Mouse (Mus musculus) adipocyte (in vitro differentiated cells): ENCODE results near the gene Rims4.
A peak's percentile ranks its signal among the peaks of the same experiment; 100 is the strongest.

Experiments used
- DNase-seq: peaks from one replicate; pipeline ENCODE4 v3.0.0-alpha.2; 2016; ENCODE audit warnings: low spot score

Rims4 gene

DNA sequence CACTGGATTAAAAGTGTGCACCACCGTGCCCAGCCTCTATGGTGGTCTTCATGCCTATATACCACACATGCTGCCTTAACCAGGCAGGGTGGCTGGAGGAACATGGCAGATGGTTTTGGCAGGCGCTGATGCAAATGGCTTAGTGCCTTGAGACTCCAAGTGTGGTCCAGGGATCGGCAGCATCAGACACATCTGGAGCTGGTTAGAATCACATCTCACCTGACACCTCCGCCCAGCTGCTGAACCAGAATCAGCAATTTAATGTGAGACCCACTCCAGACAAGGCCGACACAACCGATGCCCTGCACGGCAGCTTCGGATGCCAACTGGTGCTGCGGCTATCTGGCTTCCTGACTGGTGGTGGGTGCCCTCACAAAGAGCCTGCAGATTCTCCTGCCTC, 52.4 kb downstream of the Rims4 start:
- DNase-seq = no peak

DNA sequence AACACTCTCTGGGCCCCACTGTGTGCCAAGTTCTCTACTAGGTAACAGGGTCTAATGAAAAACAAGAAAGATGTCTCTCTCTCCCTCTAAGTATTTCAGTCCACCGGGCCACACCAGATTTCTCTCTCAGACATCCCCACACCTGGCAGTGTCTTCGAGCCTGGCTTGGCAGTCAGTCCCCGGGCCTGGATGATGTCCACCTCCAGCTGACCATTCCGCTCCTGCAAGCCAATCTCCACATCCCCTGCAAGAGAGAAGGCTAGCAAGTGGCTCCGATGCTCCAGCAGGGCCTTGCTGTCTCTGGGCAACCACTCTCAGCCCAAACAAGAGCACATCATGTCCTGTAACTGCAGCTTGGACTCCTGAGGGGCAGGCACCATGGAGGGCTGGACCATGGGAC, 53.2 kb downstream of the Rims4 start:
- DNase-seq = no peak

DNA sequence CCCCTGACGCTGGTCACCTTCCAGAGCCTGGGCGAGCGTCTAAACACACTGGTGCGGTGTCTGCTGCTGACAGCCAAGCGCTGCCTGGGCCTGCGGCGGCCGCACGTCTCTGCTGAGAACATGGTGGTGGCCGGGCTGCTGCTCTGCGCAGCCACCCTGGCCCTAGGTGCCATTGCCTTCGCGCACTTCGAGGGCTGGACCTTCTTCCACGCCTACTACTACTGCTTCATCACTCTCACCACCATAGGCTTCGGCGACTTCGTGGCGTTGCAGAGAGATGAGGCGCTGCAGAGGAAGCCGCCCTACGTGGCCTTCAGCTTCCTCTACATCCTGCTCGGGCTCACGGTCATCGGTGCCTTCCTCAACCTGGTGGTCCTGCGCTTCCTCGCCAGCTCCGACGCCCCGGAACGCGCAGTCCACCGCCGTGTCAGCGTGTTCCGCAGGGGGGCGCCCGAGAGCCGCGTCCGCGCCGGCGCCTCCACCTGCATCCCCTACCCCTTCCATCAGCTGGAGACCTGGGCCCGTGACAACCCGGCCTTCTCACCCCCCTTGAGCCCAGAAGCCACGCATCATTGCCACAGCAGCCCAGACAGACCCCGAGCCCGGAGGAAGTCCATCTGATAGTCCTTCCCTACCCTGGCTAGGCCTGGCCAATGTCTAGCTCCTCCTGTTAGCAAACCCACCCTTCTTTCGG, 60.1 kb downstream of the Rims4 start:
- no peak for DNase-seq

DNA sequence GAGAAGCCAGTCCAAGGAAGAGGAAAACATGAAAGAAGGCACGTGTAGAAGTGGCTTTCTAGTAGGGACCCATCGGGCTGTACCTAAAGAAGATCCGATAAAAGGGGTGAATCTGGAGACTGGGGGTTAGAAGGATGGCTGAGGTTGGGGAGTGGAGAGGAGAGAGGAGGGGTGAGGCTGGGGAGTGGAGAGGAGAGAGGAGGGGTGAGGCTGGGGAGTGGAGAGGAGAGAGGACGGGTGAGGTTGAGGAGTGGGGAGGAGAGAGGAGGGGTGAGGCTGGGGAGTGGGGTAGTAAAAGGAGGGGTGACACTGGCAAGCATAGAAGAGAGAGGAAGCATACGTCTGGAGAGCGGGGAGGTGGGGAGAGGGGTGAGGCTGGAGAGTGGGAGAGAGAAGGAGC, 61.2 kb downstream of the Rims4 start:
- no peak for DNase-seq

DNA sequence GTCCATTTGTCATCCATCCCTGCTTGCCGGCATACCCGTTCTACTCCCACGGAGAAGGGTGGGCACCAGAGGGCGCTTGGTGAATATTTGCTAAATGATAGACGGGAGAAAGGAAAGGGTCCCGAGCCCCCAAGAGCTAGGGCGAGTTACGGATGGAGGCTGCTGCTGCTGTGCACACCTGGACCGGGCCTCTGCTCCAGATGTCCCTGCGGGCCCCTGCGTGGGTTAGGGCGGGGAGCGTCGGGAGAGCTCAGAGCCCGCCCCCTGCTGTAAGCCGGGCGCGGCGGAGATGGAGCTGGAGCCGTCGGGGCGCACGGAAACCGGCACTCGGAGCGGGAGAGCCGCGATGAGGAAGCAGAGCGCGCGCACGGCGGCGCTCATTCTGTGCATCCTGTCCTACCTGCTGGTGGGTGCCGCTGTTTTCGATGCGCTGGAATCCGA, 65.0 kb downstream of the Rims4 start, which contains the start of gene Kcnk15:
TSS of gene Kcnk15 (plus strand) at position 191 of the 441 bp plus-strand sequence.
- DNase-seq = no peak

DNA sequence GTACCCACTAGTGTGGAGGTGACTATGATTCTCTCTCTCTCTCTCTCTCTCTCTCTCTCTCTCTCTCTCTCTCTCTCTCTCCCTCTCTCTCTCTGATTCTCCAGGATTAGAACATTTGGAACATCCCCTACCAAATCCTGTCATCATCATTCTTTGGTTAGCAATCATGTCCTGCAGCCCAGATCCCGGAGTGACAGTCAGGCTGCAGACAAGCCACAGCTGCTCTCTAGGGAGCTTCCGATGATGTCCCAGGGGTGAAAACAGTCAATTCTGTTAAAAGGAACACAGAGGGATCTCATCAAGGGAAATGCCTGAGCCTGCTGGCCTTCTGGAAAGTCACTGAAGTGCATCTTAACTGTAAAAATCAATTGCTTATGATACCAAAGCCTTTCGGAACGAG, 76.4 kb downstream of the Rims4 start:
- DNase-seq = no peak

DNA sequence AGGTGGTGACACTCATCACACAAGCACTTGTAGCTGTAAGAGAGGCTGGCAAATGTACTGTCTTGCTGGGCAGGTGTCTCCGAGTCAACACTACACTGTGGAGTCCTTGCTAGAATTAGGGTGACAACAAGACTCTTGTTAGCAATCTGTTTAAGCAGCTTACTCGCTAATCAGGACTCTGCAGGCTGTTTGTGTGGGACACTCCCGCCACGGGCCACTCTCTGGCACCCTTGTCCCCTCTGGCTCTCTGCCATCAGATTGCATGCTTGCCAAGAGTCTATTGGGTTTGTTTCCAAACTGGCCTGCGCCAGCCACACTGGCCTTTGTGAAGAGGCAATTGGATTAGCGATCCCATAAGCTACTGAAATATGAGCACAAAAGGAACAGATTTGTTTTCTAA, 79.0 kb downstream of the Rims4 start:
- DNase-seq = peak; percentile 95

DNA sequence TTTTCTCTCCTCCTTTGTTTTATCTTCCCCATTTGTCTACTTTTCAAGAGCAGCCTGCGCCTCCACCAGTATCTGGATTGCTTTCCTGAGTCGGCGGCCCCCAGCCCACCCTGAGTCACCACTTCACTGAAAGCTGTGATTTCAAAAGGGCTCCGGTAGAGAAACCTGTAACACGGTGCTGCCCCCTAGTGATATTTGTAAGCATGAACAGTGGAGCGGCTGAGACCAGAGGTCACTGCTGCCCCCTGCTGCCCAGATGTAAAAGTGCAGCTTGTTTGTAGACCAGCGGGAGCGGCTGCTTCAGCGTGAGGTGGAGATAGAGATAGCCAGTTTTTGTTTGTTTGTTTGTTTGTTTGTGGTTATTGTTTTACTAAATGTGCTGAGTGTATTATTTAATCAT, 80.4 kb downstream of the Rims4 start:
- peak; percentile 91 for DNase-seq

DNA sequence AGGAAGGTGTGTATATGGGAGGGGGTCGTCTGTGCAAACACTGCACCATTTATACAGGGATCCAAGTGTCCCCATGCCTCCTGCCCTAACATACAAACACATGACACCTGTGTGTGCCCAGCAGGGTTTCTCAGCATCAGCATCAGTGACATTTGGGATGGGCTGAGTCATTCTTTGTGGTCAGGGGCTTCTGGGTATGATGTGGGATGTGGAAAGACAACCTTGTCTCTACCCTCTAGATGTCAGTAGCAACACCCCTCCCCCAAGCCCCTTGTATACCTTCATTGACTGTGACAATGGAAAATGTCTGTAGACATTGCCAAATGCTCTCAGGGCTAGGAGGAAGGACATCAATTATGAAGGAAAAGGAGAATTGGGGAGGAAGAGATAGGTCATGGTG, 87.3 kb downstream of the Rims4 start:
- no peak for DNase-seq

DNA sequence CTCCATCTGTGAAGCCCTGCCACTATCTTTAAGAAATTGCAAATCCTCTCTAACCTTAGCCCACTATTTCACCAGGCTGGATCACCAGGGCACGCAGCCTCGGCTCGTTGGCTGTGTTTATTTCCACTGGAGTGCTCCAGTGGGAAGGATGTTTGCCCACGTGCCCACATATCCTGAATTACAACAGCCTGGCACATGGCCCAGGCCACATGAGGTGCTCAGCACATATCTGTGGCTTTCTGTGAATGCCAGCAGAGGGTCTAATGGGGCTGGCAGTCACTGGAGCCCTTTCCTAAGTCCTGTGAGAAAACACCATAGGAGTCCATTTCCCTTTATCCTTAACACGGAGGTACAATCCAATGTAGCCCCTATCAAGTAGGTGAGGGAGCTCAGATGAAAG, 92.0 kb downstream of the Rims4 start:
- peak; percentile 67 for DNase-seq

DNA sequence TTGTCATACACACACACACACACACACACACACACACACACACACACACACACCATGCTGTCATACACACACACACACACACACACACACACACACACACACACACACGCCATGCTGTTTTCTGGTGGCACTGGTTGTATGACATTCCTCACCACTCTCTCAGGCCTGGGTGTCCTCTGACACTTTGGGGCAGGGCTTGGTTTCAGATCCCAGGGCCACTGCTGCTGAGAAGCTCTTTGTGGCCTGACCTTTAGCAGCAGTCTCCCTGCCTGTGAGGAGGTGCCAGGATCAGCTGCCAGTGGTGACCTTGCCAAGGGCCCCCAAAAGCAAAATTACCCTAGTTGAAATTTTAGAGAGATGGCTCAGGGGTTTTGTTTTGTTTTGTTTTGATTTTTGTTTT, 92.6 kb downstream of the Rims4 start:
- DNase-seq = peak; percentile 62

DNA sequence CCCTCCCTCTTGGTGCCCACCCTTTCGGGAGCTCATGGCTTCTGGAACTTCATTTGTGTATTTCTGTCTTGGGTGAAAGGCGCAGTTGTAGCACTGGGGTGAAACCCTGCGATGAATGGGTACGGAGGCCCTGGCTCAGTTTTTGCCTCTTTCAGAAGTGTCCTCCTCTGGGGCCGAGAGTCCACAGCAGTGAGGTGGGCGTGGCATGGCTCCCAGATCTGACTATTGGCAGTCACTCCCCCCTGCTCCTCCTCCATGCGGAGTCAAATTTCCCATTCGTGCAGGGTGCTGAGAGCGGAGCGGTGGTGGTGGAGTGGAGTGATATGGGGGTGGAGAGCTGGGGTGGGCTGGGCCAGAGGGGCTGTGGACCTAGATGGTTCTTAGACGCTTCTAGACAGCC, 94.7 kb downstream of the Rims4 start:
- DNase-seq = no peak

DNA sequence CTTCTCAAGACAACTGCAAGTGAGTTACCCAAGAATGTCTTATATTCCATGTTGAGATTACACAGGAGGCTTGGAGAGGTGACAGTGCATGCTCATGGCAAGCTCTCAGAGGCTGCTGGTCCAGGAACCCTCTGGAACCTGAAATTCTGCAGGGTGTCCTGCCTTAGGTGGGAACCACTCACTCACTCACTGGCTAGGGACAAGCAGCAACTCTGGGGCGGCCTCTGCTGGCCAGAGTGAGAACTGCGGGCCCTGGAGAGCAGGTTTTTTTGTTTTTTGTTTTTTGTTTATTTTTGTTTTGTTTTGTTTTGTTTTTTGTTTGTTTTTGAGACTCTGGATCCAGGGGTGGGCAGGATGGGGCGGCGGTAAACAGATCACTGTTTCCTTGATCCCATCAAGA, 95.2 kb downstream of the Rims4 start:
- DNase-seq = peak; percentile 72

DNA sequence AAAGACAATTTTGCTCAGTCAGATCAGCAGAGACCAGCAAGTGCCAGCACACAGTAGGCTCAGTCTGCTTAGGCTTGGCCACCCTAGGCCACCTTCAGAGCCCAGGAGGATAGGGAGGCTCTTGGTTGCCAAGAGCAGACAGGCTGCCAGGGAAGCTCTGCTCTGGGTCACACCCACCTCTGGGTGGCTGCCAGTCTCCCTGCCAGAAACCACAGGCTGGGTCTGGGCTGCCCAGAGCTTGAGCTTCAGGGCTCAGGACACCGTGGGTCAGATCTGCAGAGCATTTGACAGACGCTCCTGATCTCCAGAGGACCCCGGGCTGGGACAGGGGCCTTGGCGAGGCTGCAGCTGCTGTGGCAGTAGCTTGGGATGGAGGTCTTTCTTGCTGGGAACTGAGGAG, 97.9 kb downstream of the Rims4 start, which contains the start of gene Ccn5:
TSS of gene Ccn5 (plus strand) at position 255 of the 400 bp plus-strand sequence.
- DNase-seq = peak; percentile 97

DNA sequence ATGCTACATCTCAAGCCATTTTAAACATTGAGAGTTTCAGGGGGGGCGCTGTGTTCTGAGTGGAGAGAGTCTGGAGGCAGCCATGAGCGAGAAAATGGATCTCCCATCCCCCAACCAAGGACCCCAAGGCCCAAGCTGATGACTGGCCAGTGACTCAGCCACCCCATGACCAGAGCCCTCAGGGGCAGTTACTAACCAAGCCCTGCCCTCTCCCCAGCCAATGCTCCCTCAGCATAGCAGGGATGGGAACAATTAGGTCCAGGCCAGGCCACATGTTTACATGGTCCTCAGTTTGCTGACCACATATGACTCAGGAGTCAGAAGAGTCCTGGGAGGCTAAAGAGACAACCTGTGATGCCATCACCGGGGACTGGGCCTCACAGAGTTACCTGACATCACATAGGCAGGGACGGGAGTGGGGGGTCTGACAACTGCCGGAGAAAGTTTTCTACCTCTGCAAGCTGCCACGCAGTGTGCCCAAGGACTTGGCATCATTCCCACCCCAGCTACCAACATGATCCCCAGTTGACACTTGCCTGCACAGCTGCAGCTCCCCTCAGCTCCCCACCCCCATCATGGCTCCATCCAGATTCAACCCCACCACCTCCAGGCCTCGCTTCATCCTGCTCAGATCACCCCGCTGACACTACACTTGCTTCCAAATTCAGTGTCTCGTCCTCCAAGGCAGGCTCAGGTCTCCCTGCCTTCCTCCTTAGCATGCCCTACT, 103.6 kb downstream of the Rims4 start:
- no peak for DNase-seq

DNA sequence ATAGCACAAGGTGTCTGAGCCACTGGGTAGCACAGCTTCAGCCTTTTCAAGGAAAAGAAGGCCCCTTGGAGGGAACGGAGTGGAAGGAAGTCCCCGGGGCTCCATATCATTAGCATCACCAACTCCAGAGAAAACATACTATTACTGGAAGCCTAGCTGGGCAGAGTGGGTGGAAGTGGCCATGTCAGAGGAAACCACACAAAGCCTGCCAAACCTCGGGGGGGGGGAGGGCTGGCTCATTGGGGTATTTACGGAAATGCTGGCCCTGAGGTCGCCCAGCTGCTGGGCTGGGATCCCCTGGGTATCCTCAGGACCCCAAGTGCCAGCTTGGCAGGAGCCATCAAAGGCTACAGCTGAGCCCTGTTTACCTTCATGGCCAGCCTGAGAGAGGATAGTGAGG, 105.4 kb downstream of the Rims4 start:
- no peak for DNase-seq
